Mouse (Mus musculus) heart, embryonic 11.5 days (tissue): ENCODE data around the gene Krtap12-1. TPM values are rescaled to one million over a fixed set of nuclear protein-coding genes. Genes with fewer than 3 reads are reported as not detected.
"Not testable (repeated sequence)": the region's sequence is repeated elsewhere in the genome, so short reads cannot be mapped to it uniquely, and the experiment has no call there.

ENCODE experiments used
- ATAC-seq: fragments of 200-750 bp; cut with Nextera tagmentation; replicated peaks from 2 replicates; pipeline ENCODE4 v1.8.0; 2017; ENCODE audit warnings: moderate library complexity; ENCODE audit not compliant: insufficient number of reproducible peaks, low FRiP score, low TSS enrichment
- H3K27ac ChIP-seq: fragments of 300-500 bp; sonication (generic); 2 replicates; pipeline ENCODE4 v1.5.1; 2014; ENCODE audit warnings: mild to moderate bottlenecking, low read depth, low read length
- H3K27me3 ChIP-seq: fragments of 300-500 bp; sonication (generic); 2 replicates; pipeline ENCODE4 v1.6.1; 2014; ENCODE audit warnings: mild to moderate bottlenecking, low read length, mixed read lengths; ENCODE audit not compliant: control insufficient read depth, insufficient read depth
- H3K36me3 ChIP-seq: fragments of 300-500 bp; sonication (generic); 2 replicates; pipeline ENCODE4 v1.6.1; 2014; ENCODE audit warnings: mild to moderate bottlenecking, low read length, moderate library complexity, mixed read lengths; ENCODE audit not compliant: control insufficient read depth, insufficient read depth
- H3K4me1 ChIP-seq: fragments of 300-500 bp; sonication (generic); 2 replicates; pipeline ENCODE4 v1.6.1; 2014; ENCODE audit warnings: low read length; ENCODE audit not compliant: control insufficient read depth, insufficient read depth
- H3K4me2 ChIP-seq: fragments of 300-500 bp; sonication (generic); 2 replicates; pipeline ENCODE4 v1.6.1; 2014; ENCODE audit warnings: mild to moderate bottlenecking, moderate library complexity
- H3K4me3 ChIP-seq: fragments of 300-500 bp; sonication (generic); 2 replicates; pipeline ENCODE4 v1.5.1; 2014; ENCODE audit warnings: low read depth, low read length
- H3K9ac ChIP-seq: fragments of 300-500 bp; sonication (generic); 2 replicates; pipeline ENCODE4 v1.6.1; 2014; ENCODE audit warnings: mild to moderate bottlenecking, low read depth, low read length, moderate library complexity
- H3K9me3 ChIP-seq: fragments of 300-500 bp; sonication (generic); replicated peaks from 2 replicates; pipeline ENCODE4 v1.6.1; 2016; ENCODE audit warnings: low read length; ENCODE audit not compliant: control insufficient read depth
- WGBS: fragments of 180-500 bp; shearing (Covaris S2); extraction: QIAGEN DNeasy Blood & Tissue Kit; methylation state at CpG from one replicate; pipeline ENCODE4 v1.1.7; 2014; ENCODE audit not compliant: insufficient replicate concordance; 5-methylcytosine and 5-hydroxymethylcytosine counted together
- polyA plus RNA-seq: library from polyadenylated mRNA; unstranded; fragments of >200 nt; fragmentation: Nextera tagmentation; extraction: Ambion mirVana; gene quantifications from 2 replicates; pipeline ENCODE4 v1.2.1, GENCODE M21; 2014

Krtap12-1 gene
- polyA plus RNA-seq: not detected in 2 replicates

DNA sequence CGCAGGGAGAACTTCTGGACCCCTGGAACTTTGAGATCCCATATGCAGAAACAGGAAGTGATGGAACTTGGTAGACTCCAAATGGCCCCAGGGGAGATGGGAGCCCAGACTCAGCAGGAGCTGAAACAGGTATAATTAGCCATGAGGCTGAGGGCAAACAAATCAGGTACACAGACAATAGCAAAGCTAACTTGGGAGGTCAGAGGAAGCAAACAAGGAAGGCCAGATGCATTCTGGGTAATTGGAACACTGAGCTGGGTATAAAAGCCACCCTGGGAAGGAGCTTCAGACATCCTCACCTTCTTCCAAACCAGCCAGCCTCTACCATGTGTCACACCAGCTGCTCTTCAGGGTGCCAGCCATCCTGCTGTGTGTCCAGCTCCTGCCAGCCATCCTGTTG lies at the start of gene Krtap12-1:
TSS of gene Krtap12-1 (plus strand) at position 301 of the 400 bp plus-strand sequence.
- WGBS: 69% methylated on average over 1 of the region's 1 CpGs

DNA sequence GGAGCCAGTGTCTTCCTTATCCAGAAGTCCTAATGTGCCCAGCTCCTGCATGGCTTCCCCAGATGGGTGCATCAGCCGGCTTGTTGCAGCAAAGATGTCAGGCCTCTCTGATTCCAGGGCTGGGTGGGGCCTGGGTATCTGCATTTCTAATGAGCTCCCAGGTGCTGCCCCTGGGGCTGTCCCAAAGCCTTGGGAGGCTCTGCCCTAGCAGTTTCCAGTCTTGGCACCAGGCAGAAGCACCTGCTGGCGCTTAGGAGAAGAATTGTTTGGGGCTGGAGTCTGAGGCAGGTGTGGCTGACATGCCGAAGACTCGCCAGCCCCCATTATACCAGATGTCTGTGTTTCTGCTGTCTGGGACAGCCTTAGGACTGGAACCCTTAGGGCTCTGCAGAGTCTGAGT lies 49.7 kb upstream of the Krtap12-1 start:
- no peak overlapping the region for H3K9ac ChIP-seq
- no peak overlapping the region for H3K4me3 ChIP-seq
- H3K4me2 ChIP-seq: no peak overlapping the region
- H3K27ac ChIP-seq: peak overlapping the region; percentile 73
- H3K36me3 ChIP-seq: no peaks in the 10 kb centered on the region
- H3K27me3 ChIP-seq: peaks cover 11% of the 10 kb centered on the region
- H3K4me1 ChIP-seq: no peaks in the 10 kb centered on the region; the same call in 1 of the 2 replicates
- WGBS: 83% methylated on average over 4 of the region's 4 CpGs
- H3K9me3 ChIP-seq: no peaks in the 10 kb centered on the region
- ATAC-seq: no peak

More for the DNA sequence above, at the start of gene Krtap12-1:
- H3K4me2 ChIP-seq, ATAC-seq, H3K4me1 ChIP-seq, H3K9ac ChIP-seq, H3K36me3 ChIP-seq, H3K27me3 ChIP-seq, H3K27ac ChIP-seq, H3K9me3 ChIP-seq, H3K4me3 ChIP-seq: not testable (repeated sequence)

DNA sequence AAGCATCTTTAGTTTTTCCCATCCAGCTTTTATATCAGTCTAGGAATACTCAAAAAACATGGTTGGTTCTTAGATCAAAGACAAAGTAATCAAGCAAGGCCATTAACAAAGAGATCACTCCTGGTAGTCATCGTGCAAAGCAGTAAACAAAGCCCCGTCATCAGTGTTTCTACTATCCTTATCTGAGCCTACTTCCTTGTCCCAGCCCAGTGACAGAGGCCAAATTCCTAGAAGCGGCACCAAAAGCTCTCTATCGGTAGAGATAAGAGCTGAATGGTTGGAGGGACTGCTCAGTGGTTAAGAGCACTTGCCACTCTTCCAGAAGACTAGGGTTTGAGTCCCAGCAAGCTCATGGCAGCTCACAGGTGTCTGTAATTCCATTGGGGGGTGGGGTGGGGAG lies 48.9 kb upstream of the Krtap12-1 start:
- no peaks in the 10 kb centered on the region; the same call in 1 of the 2 replicates for H3K4me1 ChIP-seq
- H3K4me2 ChIP-seq: no peak overlapping the region
- 15% methylated on average over 4 of the region's 4 CpGs for WGBS
- peaks cover 19% of the 10 kb centered on the region for H3K27me3 ChIP-seq
- H3K4me3 ChIP-seq: no peak overlapping the region
- H3K36me3 ChIP-seq: no peaks in the 10 kb centered on the region
- peak overlapping the region; percentile 73 for H3K27ac ChIP-seq
- peak; percentile 82 for ATAC-seq
- no peaks in the 10 kb centered on the region for H3K9me3 ChIP-seq
- no peak overlapping the region for H3K9ac ChIP-seq

DNA sequence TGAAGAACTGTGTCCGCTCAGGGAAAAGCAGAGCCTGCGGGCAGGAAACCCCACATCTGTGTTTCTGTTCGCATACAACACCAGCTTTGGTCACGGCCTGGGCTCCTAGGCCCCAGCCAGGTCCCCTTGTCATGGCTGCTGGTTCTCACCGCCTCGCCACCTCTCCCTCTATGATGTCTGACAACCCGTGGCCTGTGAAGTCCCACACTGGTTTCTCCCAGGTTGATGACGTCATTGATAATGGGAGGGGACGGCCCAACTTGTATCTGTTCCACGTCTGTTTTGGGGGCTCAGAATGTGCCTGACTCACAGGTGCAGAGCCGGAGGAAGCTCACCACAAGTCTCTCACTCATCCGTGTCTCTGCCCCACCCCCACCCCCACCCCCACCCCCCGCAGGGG lies 46.6 kb upstream of the Krtap12-1 start:
- Histone ChIP-seq H3K27me3 (peaks cover 40% of the 10 kb centered on the region), H3K9ac (no peak overlapping the region), H3K4me1 (peaks cover 5% of the 10 kb centered on the region), H3K4me3 (no peak overlapping the region), H3K9me3 (no peaks in the 10 kb centered on the region), H3K4me2 (no peak overlapping the region), H3K36me3 (no peaks in the 10 kb centered on the region), H3K27ac (no peak overlapping the region)
- ATAC-seq: no peak
- 52% methylated on average over 13 of the region's 13 CpGs for WGBS

DNA sequence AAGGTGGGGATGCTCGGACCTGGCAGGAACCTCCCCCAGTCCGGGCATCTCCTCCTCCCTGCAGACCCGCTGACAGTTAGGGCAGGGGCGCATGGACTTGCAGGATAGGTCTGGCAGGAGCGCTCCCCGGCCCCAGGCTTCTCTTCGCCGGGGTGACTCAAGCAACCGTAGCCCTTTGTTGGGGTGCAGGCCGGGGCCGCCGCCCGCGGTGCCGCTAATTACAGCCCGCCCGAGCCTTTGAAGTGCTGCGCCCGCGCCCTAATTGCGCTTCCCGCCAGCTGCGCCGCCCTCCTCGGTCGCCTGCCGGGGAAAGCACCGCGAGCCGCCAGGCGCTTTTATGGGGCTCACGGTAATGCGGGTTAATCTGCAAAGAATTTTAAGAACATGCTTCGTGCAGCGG lies 42.8 kb upstream of the Krtap12-1 start:
- no peak overlapping the region for H3K9ac ChIP-seq
- WGBS: under 1% methylated on average over 35 of the region's 35 CpGs
- no peaks in the 10 kb centered on the region for H3K36me3 ChIP-seq
- H3K27me3 ChIP-seq: peaks cover 45% of the 10 kb centered on the region
- peaks cover 5% of the 10 kb centered on the region for H3K4me1 ChIP-seq
- H3K4me2 ChIP-seq: peak overlapping the region; percentile 66
- H3K27ac ChIP-seq: no peak overlapping the region
- no peak for ATAC-seq
- H3K4me3 ChIP-seq: peak overlapping the region; percentile 33
- no peaks in the 10 kb centered on the region for H3K9me3 ChIP-seq

DNA sequence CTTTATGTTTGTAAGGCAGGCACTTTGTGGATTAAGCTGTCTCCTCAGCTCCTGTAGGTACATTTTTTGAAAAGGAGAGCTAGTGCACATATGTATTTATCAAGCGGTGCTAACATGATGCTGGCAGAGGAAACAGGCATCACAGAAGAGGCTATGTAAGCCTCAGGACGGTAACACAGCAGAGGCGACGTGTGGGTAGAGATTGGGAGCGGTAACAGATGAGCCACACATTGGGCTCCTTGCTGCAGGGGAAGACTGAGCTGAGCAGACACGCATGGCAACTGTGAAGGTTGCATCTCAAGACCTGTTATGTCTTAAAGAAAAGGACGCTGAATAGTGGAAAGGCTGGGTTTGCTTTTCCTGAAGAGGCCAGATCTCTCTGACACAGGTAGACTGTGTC lies 37.4 kb upstream of the Krtap12-1 start:
- Histone ChIP-seq H3K36me3 (no peaks in the 10 kb centered on the region), H3K4me1 (no peaks in the 10 kb centered on the region; the same call in none of the 2 replicates), H3K27me3 (peaks cover 56% of the 10 kb centered on the region), H3K4me3 (no peak overlapping the region), H3K9ac (no peak overlapping the region), H3K4me2 (no peak overlapping the region), H3K9me3 (no peaks in the 10 kb centered on the region), H3K27ac (no peak overlapping the region)
- 72% methylated on average over 7 of the region's 7 CpGs for WGBS
- ATAC-seq: no peak

DNA sequence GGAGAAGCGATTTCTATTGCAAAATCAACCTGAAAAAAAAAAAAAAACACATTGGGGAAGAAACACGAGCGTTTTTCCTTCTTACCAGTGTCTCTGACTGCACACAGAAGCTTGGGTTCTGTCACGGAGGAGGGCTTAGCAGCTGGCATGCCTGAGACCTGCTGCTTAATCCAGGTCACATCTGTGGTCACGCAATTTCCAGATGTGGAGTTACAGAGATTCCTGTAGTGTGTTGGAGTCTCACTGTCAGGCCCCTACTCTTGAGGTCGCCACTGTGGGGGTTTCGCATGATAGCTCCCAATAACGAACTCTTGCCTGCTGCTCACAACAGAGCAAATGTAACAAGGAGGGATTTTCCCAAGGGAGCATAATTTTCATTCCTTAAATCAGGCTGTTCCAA lies 36.2 kb upstream of the Krtap12-1 start:
- H3K4me1 ChIP-seq: no peaks in the 10 kb centered on the region; the same call in 1 of the 2 replicates
- ATAC-seq: no peak
- H3K4me3 ChIP-seq: no peak overlapping the region
- H3K36me3 ChIP-seq: no peaks in the 10 kb centered on the region
- H3K4me2 ChIP-seq: no peak overlapping the region
- H3K9me3 ChIP-seq: no peaks in the 10 kb centered on the region
- H3K9ac ChIP-seq: no peak overlapping the region
- 35% methylated on average over 8 of the region's 8 CpGs for WGBS
- H3K27me3 ChIP-seq: peaks cover 58% of the 10 kb centered on the region
- H3K27ac ChIP-seq: no peak overlapping the region

DNA sequence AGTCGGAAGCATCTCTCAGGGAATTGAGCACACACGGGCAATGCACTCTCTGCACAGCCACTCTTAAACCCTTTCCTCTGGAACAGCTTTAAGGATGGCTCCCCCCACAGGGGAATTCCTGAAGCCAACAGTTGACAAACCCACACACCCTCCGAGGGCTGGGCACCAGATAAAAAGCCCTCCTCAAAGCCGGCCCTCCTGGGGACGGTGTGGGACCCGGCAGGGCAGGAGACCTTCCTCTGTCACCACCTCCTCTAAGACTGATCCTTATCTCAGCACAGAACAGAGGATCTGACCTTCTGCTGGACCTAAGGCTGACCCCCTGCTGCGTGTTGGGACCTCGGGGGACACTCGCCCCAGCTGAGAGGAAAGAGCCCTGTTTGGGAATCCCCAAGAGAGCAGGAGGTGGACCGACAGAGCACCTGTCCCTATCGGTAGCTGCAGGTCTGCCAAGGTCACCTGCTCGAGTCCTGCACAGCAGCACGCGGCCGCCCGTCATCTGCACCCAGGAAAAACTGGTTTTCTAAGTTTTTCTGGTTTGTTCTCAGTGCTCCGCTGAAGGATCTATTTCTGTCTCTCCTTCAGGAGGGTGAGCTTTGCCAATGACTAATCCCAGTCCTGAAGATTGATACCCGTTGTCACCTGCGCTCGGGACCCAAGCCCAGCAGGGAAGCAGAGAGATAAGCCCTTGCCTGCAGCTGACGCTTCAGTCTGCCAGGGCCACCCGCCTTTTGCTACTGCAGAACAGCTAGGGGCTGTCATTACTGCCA lies 34.3 kb upstream of the Krtap12-1 start, which contains the start of gene Tspear:
TSS of gene Tspear (plus strand) at position 675 of the 770 bp plus-strand sequence.
- Histone ChIP-seq H3K27me3 (peaks cover 64% of the 10 kb centered on the region), H3K36me3 (no peaks in the 10 kb centered on the region), H3K4me2 (peak within 1 kb of the TSS; percentile 9), H3K27ac (no peak within 1 kb of the TSS), H3K4me1 (no peaks in the 10 kb centered on the region; the same call in 1 of the 2 replicates), H3K9me3 (no peaks in the 10 kb centered on the region), H3K4me3 (no peak within 1 kb of the TSS; the same call in 1 of the 2 replicates), H3K9ac (no peak within 1 kb of the TSS)
- ATAC-seq: no peak
- 2% methylated on average over 22 of the region's 22 CpGs for WGBS

DNA sequence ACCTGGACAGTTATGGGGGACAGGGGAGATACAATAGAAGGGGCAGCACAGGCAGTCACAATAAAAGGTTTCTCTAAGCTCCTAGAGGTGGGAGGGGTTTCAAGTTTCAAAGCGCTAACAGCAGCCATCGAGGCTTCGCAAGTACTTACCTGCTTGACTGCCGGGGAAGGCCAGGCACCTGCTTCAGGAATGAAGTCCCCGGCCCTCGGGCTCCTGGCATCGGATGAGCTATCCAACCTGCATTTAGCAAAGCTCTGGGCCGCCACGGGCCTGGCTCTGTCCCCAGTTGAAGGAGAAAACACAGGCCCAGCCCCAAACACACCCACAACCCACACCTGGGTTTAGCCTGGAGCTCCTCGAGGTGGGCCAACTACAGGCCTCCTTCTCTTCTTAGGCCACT lies 33.4 kb upstream of the Krtap12-1 start:
- no peaks in the 10 kb centered on the region; the same call in 1 of the 2 replicates for H3K4me1 ChIP-seq
- peaks cover 64% of the 10 kb centered on the region for H3K27me3 ChIP-seq
- 19% methylated on average over 10 of the region's 10 CpGs for WGBS
- no peaks in the 10 kb centered on the region for H3K9me3 ChIP-seq
- ATAC-seq: no peak
- H3K9ac ChIP-seq: no peak overlapping the region
- no peak overlapping the region for H3K4me2 ChIP-seq
- no peaks in the 10 kb centered on the region for H3K36me3 ChIP-seq
- H3K27ac ChIP-seq: no peak overlapping the region
- H3K4me3 ChIP-seq: no peak overlapping the region
